Mouse (Mus musculus) G1E-ER4 (cell line): ENCODE data around the gene Ifi208. TPM values are rescaled to one million over a fixed set of nuclear protein-coding genes. Genes with fewer than 3 reads are reported as not detected.
"Not testable (repeated sequence)": the region's sequence is repeated elsewhere in the genome, so short reads cannot be mapped to it uniquely, and the experiment has no call there.

Experiments
- GATA1 ChIP-seq: IDR thresholded peaks from one replicate; pipeline ENCODE4 v1.8.0; 2012; ENCODE audit warnings: low read length, inconsistent platforms
- polyA plus RNA-seq: library from polyadenylated mRNA; stranded (reverse); fragments of >175 nt; gene quantifications from 2 replicates; pipeline ENCODE4 v1.2.3, GENCODE M21; 2012

Gene Ifi208
- not detected in 2 replicates for polyA plus RNA-seq

DNA sequence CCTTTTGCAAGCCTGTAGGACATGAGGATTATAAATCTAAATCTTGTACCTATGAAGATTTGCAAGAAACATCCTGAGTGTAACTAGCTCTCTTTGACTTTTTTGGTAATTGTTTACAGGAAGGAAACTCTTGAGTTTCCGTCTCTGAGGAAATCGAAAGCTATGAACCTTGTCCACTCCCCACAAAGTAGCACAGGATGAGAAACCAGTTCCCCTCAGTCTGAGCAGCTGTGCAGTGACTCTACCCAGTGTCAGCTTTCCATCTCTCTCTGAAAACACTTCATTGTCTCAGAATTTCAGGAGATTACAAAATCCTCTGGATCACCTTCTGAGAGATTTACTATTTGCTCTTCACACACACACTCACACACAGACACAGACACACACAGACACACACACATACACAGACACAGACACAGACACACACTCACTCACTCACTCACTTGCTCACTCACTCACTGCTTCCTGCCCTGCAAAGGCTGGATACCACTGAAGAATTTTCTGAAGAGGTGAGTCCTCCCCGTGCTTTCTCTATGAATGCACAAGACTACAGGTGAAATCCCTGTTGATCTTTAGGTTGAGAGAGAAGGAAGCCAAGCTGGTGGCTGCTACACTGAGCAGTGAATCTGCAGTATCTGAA is at the start of gene Ifi208:
Gene Ifi208, plus strand, starts transcription at position 218 of the 640 bp plus-strand sequence.
- TF ChIP-seq GATA1 = not testable (repeated sequence)

DNA sequence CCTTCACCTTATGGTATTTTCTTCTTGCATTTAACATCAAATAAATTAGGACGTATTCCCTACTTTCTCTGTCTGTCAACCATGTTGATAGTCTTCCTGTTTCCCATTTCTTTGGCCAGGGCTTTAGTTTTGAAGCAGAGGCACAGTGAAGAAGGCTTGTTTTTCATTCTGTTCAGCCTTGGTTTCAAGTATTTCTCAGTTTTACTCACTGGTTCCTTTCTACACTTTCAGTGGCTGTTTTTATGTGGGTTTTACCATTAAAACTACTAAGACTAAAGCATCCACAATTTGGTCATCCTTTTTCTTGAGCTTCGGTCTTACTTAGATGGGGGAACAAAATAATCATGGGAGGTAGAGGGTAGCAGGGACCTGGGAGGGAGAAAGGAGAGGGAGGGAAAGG is 49.4 kb upstream of the Ifi208 start:
- TF ChIP-seq GATA1 = no peak

DNA sequence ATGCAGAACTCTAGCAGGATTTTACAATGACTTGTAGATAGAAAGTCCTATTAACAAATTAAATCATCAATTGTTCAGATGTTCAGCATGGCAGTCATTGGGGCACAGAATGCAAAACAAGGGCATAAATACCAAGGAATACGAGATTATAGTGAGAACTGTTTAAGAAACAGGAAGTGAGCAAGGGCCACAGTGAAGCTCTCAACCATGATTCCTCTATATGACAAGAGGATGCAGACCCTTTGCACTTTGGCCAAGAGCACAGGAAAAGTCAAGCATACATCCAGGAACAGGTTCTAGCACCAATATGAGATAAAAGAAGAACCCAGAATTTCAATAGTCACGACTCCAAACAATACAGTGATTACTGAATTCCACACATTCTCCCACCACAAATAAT is 46.8 kb upstream of the Ifi208 start:
- no peak for TF ChIP-seq GATA1

DNA sequence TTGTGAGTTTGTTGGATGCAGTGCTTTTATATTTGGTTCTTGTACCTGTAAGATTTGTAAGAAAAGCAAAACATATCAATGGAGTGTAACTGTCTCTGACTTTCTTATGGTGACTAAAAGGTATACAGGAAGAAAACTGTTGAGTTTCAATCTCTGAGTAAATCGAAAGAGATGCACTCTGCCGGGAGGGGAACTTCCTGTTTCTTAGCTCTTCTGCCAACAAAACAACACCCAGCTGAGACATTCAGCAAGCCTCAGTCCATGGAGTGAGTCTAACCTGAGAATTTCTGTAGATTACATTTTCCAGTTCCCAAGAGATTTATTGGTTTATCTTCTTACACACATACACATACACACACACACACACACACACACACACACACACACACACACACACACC is 42.9 kb upstream of the Ifi208 start, which contains the start of gene Ifi209:
Gene Ifi209, plus strand, starts transcription at position 296 of the 400 bp plus-strand sequence.
- not testable (repeated sequence) for TF ChIP-seq GATA1

DNA sequence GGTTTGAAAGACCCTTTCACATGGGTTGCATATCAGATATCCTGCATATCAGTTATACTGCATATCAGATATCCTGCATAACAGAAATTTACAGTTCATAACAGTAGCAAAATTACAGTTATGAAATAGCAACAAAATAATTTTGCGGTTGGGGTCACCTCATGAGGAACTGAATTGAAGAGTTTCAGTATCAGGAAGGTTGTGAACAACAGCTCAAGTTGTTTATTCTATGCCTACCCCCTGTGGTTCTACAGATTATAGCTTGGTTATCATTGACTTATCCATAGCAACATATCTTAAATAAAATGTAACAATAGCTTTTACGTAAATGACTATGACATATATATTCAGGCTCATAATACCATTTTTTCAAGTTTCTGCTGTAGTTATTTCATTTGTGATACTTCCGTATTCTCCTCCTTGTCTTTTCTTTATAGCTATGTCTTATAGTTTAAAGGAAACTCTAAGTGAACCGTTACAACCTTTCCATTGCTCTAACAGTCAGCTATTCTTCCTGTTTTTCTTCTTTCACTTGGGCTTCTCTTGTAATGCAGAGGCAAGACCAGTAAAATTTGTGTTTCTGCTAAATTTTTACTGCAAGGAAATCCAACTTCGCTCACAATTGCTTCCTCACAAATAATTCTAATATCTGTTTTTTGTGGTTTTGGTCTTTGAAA is 39.4 kb upstream of the Ifi208 start:
- no peak for TF ChIP-seq GATA1

DNA sequence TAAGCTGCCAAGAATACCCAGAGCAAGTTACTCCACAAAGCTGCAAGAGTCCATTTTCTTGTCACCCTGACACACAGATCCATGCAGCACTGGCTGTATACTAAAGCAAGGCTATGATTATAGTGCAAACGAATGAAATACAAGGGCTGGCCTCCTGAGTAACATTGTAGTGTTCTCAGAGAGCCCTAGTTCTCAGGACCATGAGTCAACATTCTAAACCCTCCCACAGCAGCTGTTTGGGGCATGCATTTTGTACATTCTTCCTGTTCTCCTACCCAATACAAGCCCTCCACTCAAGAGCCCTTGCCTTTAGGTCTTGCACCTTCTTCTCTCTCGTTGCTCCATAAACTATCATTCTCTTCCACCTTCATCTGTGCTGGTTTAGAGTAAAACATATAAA is 28.1 kb upstream of the Ifi208 start:
- no peak for TF ChIP-seq GATA1

DNA sequence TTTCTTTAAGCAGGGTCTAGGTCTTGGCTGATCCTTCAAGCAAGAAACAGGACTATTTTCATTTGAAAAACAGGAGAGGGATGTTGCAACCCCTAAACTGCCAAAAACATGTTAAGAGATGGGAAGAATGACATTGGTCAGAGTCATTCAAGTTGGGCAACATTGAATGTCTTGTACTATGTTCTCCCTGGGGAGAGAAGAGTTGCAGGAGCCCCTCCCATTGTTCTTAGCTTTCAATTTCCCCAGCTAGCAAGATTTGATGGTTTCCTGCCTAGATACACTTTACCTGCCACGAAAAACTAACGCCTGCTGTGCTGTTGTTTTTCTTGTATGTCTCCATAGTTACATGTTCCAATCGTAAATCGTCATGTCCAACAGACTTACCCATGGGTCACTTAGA is 15.5 kb upstream of the Ifi208 start:
- TF ChIP-seq GATA1 = no peak

DNA sequence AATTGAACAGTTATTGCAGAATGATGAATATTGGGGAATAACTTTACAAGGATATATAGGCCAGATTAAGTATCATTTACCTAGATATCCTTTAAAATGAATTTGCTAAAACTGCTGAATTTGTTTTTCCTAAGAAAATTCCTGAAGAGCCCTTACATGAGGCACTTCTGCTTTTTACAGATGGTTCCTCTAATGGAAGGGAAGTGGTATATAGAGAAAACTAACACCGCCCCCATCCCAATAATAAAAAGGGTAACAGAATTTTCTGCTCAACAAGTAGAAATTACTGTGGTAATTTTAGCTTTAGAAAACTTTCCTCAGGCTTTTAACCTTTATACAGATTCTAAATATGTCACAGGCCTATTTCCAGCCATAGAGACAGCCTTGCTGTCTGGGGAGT is 20.8 kb downstream of the Ifi208 start:
- no peak for TF ChIP-seq GATA1

DNA sequence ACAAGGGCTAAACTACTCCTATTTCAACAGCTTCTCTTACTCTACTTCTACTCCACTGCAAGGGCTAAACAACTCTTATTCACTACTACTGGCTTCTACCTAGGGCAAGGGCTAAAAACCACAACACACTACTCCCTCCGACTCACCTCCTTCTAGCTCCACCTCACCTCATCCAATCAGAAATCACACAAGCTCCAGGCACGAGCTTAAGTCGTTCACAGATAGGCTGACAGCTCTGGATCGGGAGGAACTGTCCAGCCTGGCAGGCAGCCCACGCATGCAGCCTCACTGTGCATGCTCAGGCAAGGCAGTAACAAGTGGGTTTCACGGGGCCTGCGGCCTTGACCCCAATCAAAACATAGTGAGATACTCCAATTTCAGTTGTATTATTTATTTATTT is 59.7 kb downstream of the Ifi208 start:
- no peak for TF ChIP-seq GATA1

DNA sequence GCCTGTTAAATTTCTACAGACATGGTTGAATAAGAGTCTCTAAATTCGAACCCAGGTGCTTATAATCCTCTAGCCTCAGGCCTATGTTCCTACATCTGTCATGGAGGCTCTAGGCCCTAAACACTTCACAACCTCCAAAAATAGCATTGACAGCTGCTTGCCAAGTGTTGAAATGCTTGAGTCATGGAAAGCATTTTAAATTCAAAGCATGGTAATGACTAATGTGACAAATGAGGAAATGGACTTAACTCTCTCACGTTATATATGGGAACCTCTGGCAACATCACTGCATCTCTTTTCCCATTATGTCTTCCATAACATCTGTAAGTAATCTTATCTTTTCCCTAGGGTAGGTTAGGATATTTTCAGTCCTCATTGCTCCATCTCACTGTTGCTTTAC is 63.5 kb downstream of the Ifi208 start:
- no peak for TF ChIP-seq GATA1

DNA sequence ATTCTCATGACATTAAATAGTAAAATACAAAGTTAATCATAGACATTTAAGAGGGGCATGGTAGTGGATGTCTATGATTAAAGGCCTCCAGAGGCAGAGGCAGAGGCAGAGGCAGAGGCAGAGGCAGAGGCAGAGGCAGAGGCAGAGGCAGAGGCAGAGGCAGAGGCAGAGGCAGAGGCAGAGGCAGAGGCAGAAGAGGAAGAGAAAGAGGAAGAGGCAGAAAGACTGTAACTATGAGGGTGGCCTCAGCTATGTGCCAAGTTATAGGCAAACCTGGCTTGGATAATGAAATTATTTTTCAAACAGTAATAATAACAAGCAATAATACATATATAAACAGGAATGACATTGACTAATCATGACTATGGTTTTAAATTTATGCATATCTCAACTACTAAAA is 67.1 kb downstream of the Ifi208 start:
- TF ChIP-seq GATA1 = no peak

DNA sequence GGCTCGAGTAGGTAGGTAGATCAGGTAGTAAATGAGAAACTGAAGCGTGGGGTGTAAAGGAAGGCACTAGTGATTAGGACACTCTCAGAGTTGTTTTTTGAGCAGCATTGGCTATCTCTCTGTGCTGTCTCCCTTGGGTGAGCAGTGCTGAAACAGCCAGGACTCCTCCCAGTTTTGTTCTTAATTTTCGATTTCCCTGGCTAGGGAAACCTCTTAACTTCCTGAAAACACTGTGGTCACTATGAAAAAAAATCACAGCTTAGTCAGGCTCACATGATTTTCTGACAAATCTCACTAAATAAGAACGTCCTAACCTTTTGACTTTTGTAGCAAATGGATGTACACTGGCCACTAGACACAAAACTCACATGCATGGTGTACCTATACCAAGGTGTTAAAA is 68.2 kb downstream of the Ifi208 start, which contains the start of gene Ifi207:
Gene Ifi207, minus strand, starts transcription at position 92 of the 400 bp plus-strand sequence.
- no peak for TF ChIP-seq GATA1

DNA sequence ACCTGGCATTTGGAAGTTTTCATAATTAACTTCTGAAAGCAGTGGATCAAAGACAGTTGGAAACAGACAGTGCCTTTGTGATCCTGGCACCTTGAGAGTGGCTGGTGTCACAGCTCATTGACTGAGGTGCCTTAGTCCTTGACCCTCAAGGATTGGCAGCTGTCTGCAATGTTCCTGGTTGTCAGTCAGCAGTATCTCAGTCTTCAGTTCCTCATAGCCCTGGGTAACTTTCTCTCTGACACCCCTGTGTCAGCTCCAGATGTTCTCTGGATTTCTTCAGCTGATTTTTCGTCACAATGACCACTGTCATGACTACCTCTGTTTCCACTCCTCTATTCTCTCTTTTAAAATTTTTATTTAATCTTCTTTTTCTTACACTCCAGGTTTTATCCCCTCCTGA is 68.8 kb downstream of the Ifi208 start:
- no peak for TF ChIP-seq GATA1

Other genes starting within 250 kb of the Ifi208 start
- gene Ifi206, start 182.6 kb upstream of the Ifi208 start, polyA plus RNA-seq = not detected in 2 replicates
- gene Ifi214, start 137.7 kb upstream of the Ifi208 start, polyA plus RNA-seq = not detected in 2 replicates
- not detected in 2 replicates for gene Ifi213, start 74.4 kb upstream of the Ifi208 start, polyA plus RNA-seq
- not detected in 2 replicates for gene Ifi209, start 42.8 kb upstream of the Ifi208 start, polyA plus RNA-seq
- gene Ifi207, start 68.1 kb downstream of the Ifi208 start, polyA plus RNA-seq = not detected in 2 replicates
- gene Ifi204, start 93.3 kb downstream of the Ifi208 start, polyA plus RNA-seq = not detected in 2 replicates
- not detected in 2 replicates for gene Ifi211, start 239.4 kb downstream of the Ifi208 start, polyA plus RNA-seq